Mouse (Mus musculus): ENCODE data around the gene Acd. TPM values are rescaled to one million over a fixed set of nuclear protein-coding genes. Genes with fewer than 3 reads are reported as not detected.

The Acd gene
- polyA plus RNA-seq, 1 experiment from 2014 or later = 87.1 TPM

- WGBS = 86% methylated on average over 3 of the region's 3 CpGs
- H3K36me3 ChIP-seq = peaks cover 24% of the 10 kb centered on the region
These were observed 11.4 kb upstream of the Acd start for GRCm38 (mm10) chr8:105712286-105712685.

DNA sequence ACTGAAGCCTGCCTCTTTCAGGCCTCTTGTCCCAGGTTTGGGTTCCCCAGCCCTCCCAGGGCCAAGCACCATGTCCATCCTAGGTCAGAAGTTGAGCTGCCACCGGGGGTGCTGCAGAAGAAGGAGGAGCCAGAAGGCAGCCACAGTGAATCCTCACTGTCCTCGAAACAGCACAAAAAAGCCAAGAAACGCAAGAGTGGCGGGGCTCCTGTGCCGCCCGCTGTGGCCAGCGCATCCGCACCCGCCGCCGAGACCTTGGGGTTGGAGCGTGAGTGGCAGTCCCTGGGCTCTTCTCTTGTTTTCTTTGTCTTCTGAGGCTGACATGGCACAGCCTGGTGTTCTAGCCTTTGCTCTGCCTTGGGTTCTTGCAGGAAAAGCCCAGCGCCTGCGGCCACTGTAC, 8.4 kb upstream of the Acd start:
- WGBS = 82% methylated on average over 14 of the region's 14 CpGs
- H3K4me1 ChIP-seq (replicated peaks) = peaks cover 20% of the 10 kb centered on the region

More at GRCm38 (mm10) chr8:105712286-105712685, 11.4 kb upstream of the Acd start:
- no peak overlapping the region for H3K9ac ChIP-seq
- H3K27me3 ChIP-seq = no peaks in the 10 kb centered on the region
- H3K4me1 ChIP-seq (replicated peaks) = peaks cover 9% of the 10 kb centered on the region
- H3K4me2 ChIP-seq = no peak overlapping the region
- H3K9me3 ChIP-seq = no peaks in the 10 kb centered on the region
- no peak for ATAC-seq (ENCODE audit: low read depth)
- no peak overlapping the region for H3K27ac ChIP-seq (replicated peaks)
- H3K4me3 ChIP-seq = no peak overlapping the region

DNA sequence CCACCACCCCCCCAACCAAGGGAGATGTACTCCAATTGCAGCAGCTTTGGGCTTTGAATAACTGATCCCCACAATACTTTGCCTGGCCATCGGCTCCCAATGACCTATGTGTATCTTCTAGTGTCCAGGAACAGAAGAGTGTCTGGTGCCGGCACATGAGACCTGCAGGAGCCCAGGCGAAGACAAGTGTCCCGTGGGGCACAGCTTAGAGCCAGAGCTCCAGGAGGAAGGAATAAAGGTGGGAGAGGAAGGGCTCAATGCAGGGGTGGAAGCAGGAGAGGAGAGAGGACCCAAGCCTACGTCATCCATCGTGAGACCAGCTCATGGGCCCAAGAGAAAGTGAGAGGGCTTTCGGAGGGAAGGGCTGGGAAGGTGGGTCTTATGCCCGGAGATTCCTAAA, 7.8 kb upstream of the Acd start:
- no peak overlapping the region; the same call in 1 of the 2 replicates for H3K4me2 ChIP-seq
- no peaks in the 10 kb centered on the region for H3K9me3 ChIP-seq
- no peak for ATAC-seq (ENCODE audit: low read depth)
- WGBS = 93% methylated on average over 8 of the region's 8 CpGs
- H3K36me3 ChIP-seq = peaks cover 9% of the 10 kb centered on the region
- no peak overlapping the region for H3K4me3 ChIP-seq
- H3K27me3 ChIP-seq = no peaks in the 10 kb centered on the region
- peaks cover 20% of the 10 kb centered on the region for H3K4me1 ChIP-seq (replicated peaks)
- H3K9ac ChIP-seq = no peak overlapping the region
- H3K27ac ChIP-seq (replicated peaks) = no peak overlapping the region

More for the DNA sequence above, 8.4 kb upstream of the Acd start:
- Histone ChIP-seq H3K27ac (replicated peaks) (no peak overlapping the region), H3K36me3 (peaks cover 3% of the 10 kb centered on the region; the same call in 1 of the 2 replicates), H3K27me3 (no peaks in the 10 kb centered on the region), H3K4me2 (no peak overlapping the region), H3K9ac (no peak overlapping the region), H3K4me3 (no peak overlapping the region), H3K9me3 (no peaks in the 10 kb centered on the region)
- no peak for ATAC-seq (ENCODE audit: low read depth)

DNA sequence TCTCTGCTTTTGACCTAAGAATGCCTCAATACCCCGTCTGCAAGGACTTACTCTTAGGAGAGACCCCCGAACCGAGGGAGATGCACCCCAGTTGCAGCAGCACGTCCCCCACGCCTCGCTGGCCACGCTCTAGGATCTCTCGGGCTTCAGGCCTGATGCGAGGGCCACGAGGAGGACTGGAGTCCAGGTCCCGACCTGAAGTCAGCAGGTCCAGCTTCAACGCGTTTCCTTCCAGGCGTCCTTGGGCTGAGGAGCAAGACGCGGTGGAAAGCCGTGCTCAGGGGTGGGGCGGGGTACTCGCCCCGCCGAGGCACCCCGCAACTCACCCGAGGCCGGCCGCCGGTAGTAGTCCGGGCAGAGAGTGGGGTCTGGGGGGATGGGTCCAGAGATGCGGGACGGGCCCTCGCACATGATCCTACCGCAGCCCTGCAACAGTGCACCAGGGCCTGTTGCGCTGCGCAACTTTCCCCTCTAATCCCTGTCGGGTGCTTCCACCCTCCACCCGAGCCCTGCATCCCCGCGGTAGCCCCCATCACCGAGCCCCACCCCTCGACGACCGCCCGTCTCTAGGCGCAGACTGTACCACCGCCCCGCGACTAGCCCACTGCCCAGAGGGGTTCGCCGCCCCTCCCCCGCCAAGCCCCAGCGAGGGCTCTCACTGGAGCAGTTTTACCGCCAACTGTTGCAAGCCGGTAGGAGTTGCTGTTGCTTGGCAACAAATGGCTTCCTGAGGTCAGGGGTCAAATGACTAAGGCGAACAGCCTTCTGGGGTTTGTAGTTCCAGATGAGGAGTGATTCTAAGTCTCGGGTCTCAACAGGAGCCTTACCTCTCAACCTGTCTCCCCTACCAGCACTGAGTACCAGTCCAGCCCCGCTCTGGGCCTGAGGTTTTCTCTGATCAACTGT, 6.8 kb upstream of the Acd start, which contains the start of the genes 4933405L10Rik and Enkd1:
TSS of gene 4933405L10Rik (plus strand) at position 158 of the 906 bp plus-strand sequence.
TSS of gene Enkd1 (minus strand) at position 713 of the 906 bp plus-strand sequence.
- Histone ChIP-seq H3K9me3 (no peaks in the 10 kb centered on the region), H3K36me3 (peaks cover 16% of the 10 kb centered on the region), H3K27ac (replicated peaks) (no peak within 1 kb of the TSS), H3K9ac (peak within 1 kb of the TSS; percentile 71), H3K4me1 (replicated peaks) (peaks cover 20% of the 10 kb centered on the region), H3K27me3 (no peaks in the 10 kb centered on the region), H3K4me2 (peak within 1 kb of the TSS; percentile 97), H3K4me3 (peak within 1 kb of the TSS; percentile 52)
- under 1% methylated on average over 55 of the region's 55 CpGs for WGBS
- ATAC-seq (ENCODE audit: low read depth) = peak; percentile 69

GRCm38 (mm10) chr8:105706426-105706825, 5.5 kb upstream of the Acd start:
- Histone ChIP-seq H3K9ac (no peak overlapping the region), H3K36me3 (peaks cover 16% of the 10 kb centered on the region), H3K4me2 (peak overlapping the region; percentile 97), H3K27me3 (no peaks in the 10 kb centered on the region), H3K27ac (replicated peaks) (no peak overlapping the region), H3K9me3 (no peaks in the 10 kb centered on the region), H3K4me3 (0 out of 2 replicates have a peak overlapping the region, but pooled peaks have one; percentile 52), H3K4me1 (replicated peaks) (peaks cover 31% of the 10 kb centered on the region)
- 83% methylated on average over 12 of the region's 12 CpGs for WGBS
- ATAC-seq (ENCODE audit: low read depth) = no peak

DNA sequence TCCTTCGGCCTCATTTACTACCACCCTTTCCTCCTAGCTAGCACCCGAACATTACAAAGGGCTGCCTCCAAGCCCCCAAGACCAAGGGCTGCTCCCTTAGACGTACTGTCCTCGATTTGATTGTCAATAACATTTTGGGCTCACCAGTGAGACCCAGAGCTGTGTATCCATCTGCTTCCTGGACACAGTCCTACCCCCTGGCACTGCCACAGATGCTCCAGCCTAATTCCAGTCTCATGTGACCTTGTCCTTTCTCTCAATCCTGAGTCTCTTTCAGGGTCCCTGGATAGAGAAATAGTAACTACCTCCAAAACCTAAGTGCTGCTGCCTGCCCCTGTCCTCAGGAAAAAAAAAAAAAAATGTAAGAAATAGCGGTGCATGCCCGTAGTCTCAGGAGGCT, 4.1 kb upstream of the Acd start:
- H3K4me1 ChIP-seq (replicated peaks) = peaks cover 37% of the 10 kb centered on the region
- no peaks in the 10 kb centered on the region for H3K9me3 ChIP-seq
- no peak overlapping the region for H3K27ac ChIP-seq (replicated peaks)
- no peak for ATAC-seq (ENCODE audit: low read depth)
- no peaks in the 10 kb centered on the region for H3K27me3 ChIP-seq
- H3K4me3 ChIP-seq = no peak overlapping the region
- 87% methylated on average over 6 of the region's 6 CpGs for WGBS
- no peak overlapping the region for H3K4me2 ChIP-seq
- peaks cover 16% of the 10 kb centered on the region for H3K36me3 ChIP-seq
- H3K9ac ChIP-seq = no peak overlapping the region

GRCm38 (mm10) chr8:105704146-105704812, 3.4 kb upstream of the Acd start:
- WGBS = 95% methylated on average over 34 of the region's 34 CpGs
- Histone ChIP-seq H3K4me1 (replicated peaks) (peaks cover 44% of the 10 kb centered on the region), H3K9me3 (no peaks in the 10 kb centered on the region), H3K4me3 (no peak overlapping the region), H3K9ac (no peak overlapping the region), H3K27me3 (no peaks in the 10 kb centered on the region), H3K36me3 (peaks cover 16% of the 10 kb centered on the region), H3K4me2 (no peak overlapping the region), H3K27ac (replicated peaks) (no peak overlapping the region)
- ATAC-seq (ENCODE audit: low read depth) = no peak

DNA sequence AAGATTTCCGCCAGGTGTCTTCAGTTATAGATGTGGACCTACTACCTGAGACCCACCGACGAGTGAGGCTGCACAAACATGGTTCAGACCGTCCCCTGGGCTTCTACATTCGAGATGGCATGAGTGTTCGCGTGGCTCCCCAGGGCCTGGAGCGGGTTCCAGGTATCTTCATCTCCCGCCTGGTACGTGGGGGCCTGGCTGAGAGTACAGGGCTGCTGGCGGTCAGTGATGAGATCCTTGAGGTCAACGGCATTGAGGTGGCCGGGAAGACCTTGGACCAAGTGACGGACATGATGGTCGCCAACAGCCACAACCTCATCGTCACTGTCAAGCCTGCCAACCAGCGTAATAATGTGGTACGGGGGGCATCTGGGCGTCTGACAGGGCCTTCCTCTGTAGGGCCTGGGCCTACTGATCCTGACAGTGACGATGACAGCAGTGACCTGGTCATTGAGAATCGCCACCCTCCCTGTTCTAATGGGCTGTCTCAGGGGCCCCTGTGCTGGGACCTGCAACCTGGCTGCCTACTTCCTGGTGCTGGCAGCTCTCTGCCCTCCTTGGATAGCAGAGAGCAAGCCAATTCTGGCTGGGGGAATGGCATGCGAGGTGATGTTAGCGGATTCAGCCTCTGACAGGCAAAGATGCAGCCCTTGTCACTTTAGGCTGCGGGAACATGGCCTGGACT, 2.0 kb upstream of the Acd start:
- no peak overlapping the region for H3K4me3 ChIP-seq

GRCm38 (mm10) chr8:105702001-105702401, 1.1 kb upstream of the Acd start:
- peak overlapping the region; percentile 67 for H3K4me3 ChIP-seq
- peaks cover 32% of the 10 kb centered on the region for H3K4me1 ChIP-seq (replicated peaks)
- H3K9me3 ChIP-seq = no peaks in the 10 kb centered on the region
- 35% methylated on average over 18 of the region's 18 CpGs for WGBS
- peak; percentile 13; the same call in 1 of the 2 replicates for ATAC-seq (ENCODE audit: low read depth)
- no peaks in the 10 kb centered on the region for H3K27me3 ChIP-seq
- peak overlapping the region; percentile 94 for H3K27ac ChIP-seq (replicated peaks)
- peaks cover 36% of the 10 kb centered on the region for H3K36me3 ChIP-seq
- H3K4me2 ChIP-seq = peak overlapping the region; percentile 96
- H3K9ac ChIP-seq = peak overlapping the region; percentile 79

More for the DNA sequence above, 2.0 kb upstream of the Acd start:
- no peak for ATAC-seq (ENCODE audit: low read depth)
- H3K4me2 ChIP-seq = peak overlapping the region; percentile 96; the same call in 1 of the 2 replicates
- peaks cover 40% of the 10 kb centered on the region for H3K4me1 ChIP-seq (replicated peaks)
- H3K36me3 ChIP-seq = peaks cover 27% of the 10 kb centered on the region
- no peaks in the 10 kb centered on the region for H3K27me3 ChIP-seq
- H3K9ac ChIP-seq = no peak overlapping the region
- no peaks in the 10 kb centered on the region for H3K9me3 ChIP-seq
- H3K27ac ChIP-seq (replicated peaks) = no peak overlapping the region
- WGBS = 91% methylated on average over 24 of the region's 24 CpGs

GRCm38 (mm10) chr8:105700566-105700965, 336 bp downstream of the Acd start:
- H3K4me1 ChIP-seq (replicated peaks) = peaks cover 26% of the 10 kb centered on the region
- H3K4me2 ChIP-seq = peak overlapping the region; percentile 96
- H3K9ac ChIP-seq = peak overlapping the region; percentile 79
- H3K27ac ChIP-seq (replicated peaks) = peak overlapping the region; percentile 94
- no peaks in the 10 kb centered on the region for H3K27me3 ChIP-seq
- no peaks in the 10 kb centered on the region for H3K9me3 ChIP-seq
- peak; percentile 61 for ATAC-seq (ENCODE audit: low read depth)
- peak overlapping the region; percentile 67 for H3K4me3 ChIP-seq
- peaks cover 50% of the 10 kb centered on the region for H3K36me3 ChIP-seq
- under 1% methylated on average over 21 of the region's 21 CpGs for WGBS

GRCm38 (mm10) chr8:105699488-105700215, 1.2 kb downstream of the Acd start:
- Histone ChIP-seq H3K4me2 (peak overlapping the region; percentile 96), H3K27ac (replicated peaks) (no peak overlapping the region), H3K27me3 (no peaks in the 10 kb centered on the region), H3K36me3 (peaks cover 54% of the 10 kb centered on the region), H3K9ac (peak overlapping the region; percentile 79), H3K9me3 (no peaks in the 10 kb centered on the region), H3K4me3 (peak overlapping the region; percentile 67), H3K4me1 (replicated peaks) (peaks cover 35% of the 10 kb centered on the region)
- WGBS = 87% methylated on average over 11 of the region's 11 CpGs
- ATAC-seq (ENCODE audit: low read depth) = no peak
